Mouse (Mus musculus): ENCODE measurements around the gene Plcl2. TPM values are rescaled to one million over a fixed set of nuclear protein-coding genes. Genes with fewer than 3 reads are reported as not detected.
"Not testable (repeated sequence)": the region's sequence is repeated elsewhere in the genome, so short reads cannot be mapped to it uniquely, and the experiment has no call there.

The Plcl2 gene
- polyA plus RNA-seq, 1 experiment from 2014 or later: 4.8 TPM

- Histone ChIP-seq H3K4me3 (ENCODE audit: low read depth, low read length) (no peak overlapping the region), H3K4me2 (replicated peaks; ENCODE audit: low read depth) (no peak overlapping the region), H3K4me1 (replicated peaks; ENCODE audit: control insufficient read depth, insufficient read depth, low read length) (0 out of 2 replicates have a peak, but pooled peaks cover 2% of the 10 kb centered on the region), H3K9ac (ENCODE audit: low read depth, low read length) (no peak overlapping the region), H3K27me3 (replicated peaks; ENCODE audit: control insufficient read depth, insufficient read depth, low read length) (no peaks in the 10 kb centered on the region), H3K36me3 (ENCODE audit: control insufficient read depth, insufficient read depth) (no peaks in the 10 kb centered on the region), H3K9me3 (ENCODE audit: control insufficient read depth) (no peaks in the 10 kb centered on the region), H3K27ac (ENCODE audit: low read depth, low read length) (no peak overlapping the region)
- ATAC-seq: no peak
- no peak for TF ChIP-seq CTCF (IDR thresholded peaks at IDR 0.05; ENCODE audit: low read depth)
- 71% methylated on average over 4 of the region's 4 CpGs for WGBS
Measured at GRCm38 (mm10) chr17:50558239-50558625, 49.0 kb downstream of the Plcl2 start.

- H3K27ac ChIP-seq (ENCODE audit: low read depth, low read length): no peak overlapping the region
- no peaks in the 10 kb centered on the region for H3K9me3 ChIP-seq (ENCODE audit: control insufficient read depth)
- H3K27me3 ChIP-seq (replicated peaks; ENCODE audit: control insufficient read depth, insufficient read depth, low read length): no peaks in the 10 kb centered on the region
- 63% methylated on average over 8 of the region's 8 CpGs for WGBS
- H3K36me3 ChIP-seq (ENCODE audit: control insufficient read depth, insufficient read depth): no peaks in the 10 kb centered on the region
- TF ChIP-seq CTCF (IDR thresholded peaks at IDR 0.05; ENCODE audit: low read depth): no peak
- ATAC-seq: no peak
- H3K4me1 ChIP-seq (replicated peaks; ENCODE audit: control insufficient read depth, insufficient read depth, low read length): no peaks in the 10 kb centered on the region
- H3K9ac ChIP-seq (ENCODE audit: low read depth, low read length): no peak overlapping the region
- H3K4me3 ChIP-seq (ENCODE audit: low read depth, low read length): no peak overlapping the region
- H3K4me2 ChIP-seq (replicated peaks; ENCODE audit: low read depth): no peak overlapping the region
Measured at GRCm38 (mm10) chr17:50565376-50566123, 56.3 kb downstream of the Plcl2 start.

- WGBS: 87% methylated on average over 2 of the region's 2 CpGs
- no peaks in the 10 kb centered on the region for H3K36me3 ChIP-seq (ENCODE audit: control insufficient read depth, insufficient read depth)
Measured at GRCm38 (mm10) chr17:50568846-50569245, 59.6 kb downstream of the Plcl2 start.

GRCm38 (mm10) chr17:50570228-50570627 lies 61.0 kb downstream of the Plcl2 start:
- H3K4me1 ChIP-seq (replicated peaks; ENCODE audit: control insufficient read depth, insufficient read depth, low read length); H3K4me3 ChIP-seq (ENCODE audit: low read depth, low read length); H3K27me3 ChIP-seq (replicated peaks; ENCODE audit: control insufficient read depth, insufficient read depth, low read length); ATAC-seq; H3K27ac ChIP-seq (ENCODE audit: low read depth, low read length); H3K36me3 ChIP-seq (ENCODE audit: control insufficient read depth, insufficient read depth); H3K4me2 ChIP-seq (replicated peaks; ENCODE audit: low read depth); H3K9ac ChIP-seq (ENCODE audit: low read depth, low read length); H3K9me3 ChIP-seq (ENCODE audit: control insufficient read depth): not testable (repeated sequence)
- 95% methylated on average over 5 of the region's 5 CpGs for WGBS

More at GRCm38 (mm10) chr17:50568846-50569245, 59.6 kb downstream of the Plcl2 start:
- no peaks in the 10 kb centered on the region for H3K4me1 ChIP-seq (replicated peaks; ENCODE audit: control insufficient read depth, insufficient read depth, low read length)
- ATAC-seq: no peak
- H3K9me3 ChIP-seq (ENCODE audit: control insufficient read depth): no peaks in the 10 kb centered on the region
- no peaks in the 10 kb centered on the region for H3K27me3 ChIP-seq (replicated peaks; ENCODE audit: control insufficient read depth, insufficient read depth, low read length)
- no peak overlapping the region for H3K4me2 ChIP-seq (replicated peaks; ENCODE audit: low read depth)
- no peak overlapping the region for H3K4me3 ChIP-seq (ENCODE audit: low read depth, low read length)
- no peak overlapping the region for H3K9ac ChIP-seq (ENCODE audit: low read depth, low read length)
- TF ChIP-seq CTCF (IDR thresholded peaks at IDR 0.05; ENCODE audit: low read depth): no peak
- H3K27ac ChIP-seq (ENCODE audit: low read depth, low read length): no peak overlapping the region

GRCm38 (mm10) chr17:50570681-50571398 lies 61.6 kb downstream of the Plcl2 start:
- H3K36me3 ChIP-seq (ENCODE audit: control insufficient read depth, insufficient read depth): no peaks in the 10 kb centered on the region
- no peaks in the 10 kb centered on the region for H3K4me1 ChIP-seq (replicated peaks; ENCODE audit: control insufficient read depth, insufficient read depth, low read length)
- H3K27me3 ChIP-seq (replicated peaks; ENCODE audit: control insufficient read depth, insufficient read depth, low read length): no peaks in the 10 kb centered on the region
- H3K9ac ChIP-seq (ENCODE audit: low read depth, low read length): no peak overlapping the region
- no peak overlapping the region for H3K4me3 ChIP-seq (ENCODE audit: low read depth, low read length)
- no peak for ATAC-seq
- H3K27ac ChIP-seq (ENCODE audit: low read depth, low read length): no peak overlapping the region
- no peak for TF ChIP-seq CTCF (IDR thresholded peaks at IDR 0.05; ENCODE audit: low read depth)
- H3K9me3 ChIP-seq (ENCODE audit: control insufficient read depth): no peaks in the 10 kb centered on the region
- no peak overlapping the region for H3K4me2 ChIP-seq (replicated peaks; ENCODE audit: low read depth)
- WGBS: 78% methylated on average over 5 of the region's 5 CpGs

- 89% methylated on average over 12 of the region's 12 CpGs for WGBS
- no peak for ATAC-seq
Measured at GRCm38 (mm10) chr17:50574161-50574560, 65.0 kb downstream of the Plcl2 start.

More at GRCm38 (mm10) chr17:50574161-50574560, 65.0 kb downstream of the Plcl2 start:
- H3K4me3 ChIP-seq (ENCODE audit: low read depth, low read length): no peak overlapping the region
- TF ChIP-seq CTCF (IDR thresholded peaks at IDR 0.05; ENCODE audit: low read depth): no peak
- no peaks in the 10 kb centered on the region for H3K27me3 ChIP-seq (replicated peaks; ENCODE audit: control insufficient read depth, insufficient read depth, low read length)
- no peak overlapping the region for H3K27ac ChIP-seq (ENCODE audit: low read depth, low read length)
- no peaks in the 10 kb centered on the region for H3K9me3 ChIP-seq (ENCODE audit: control insufficient read depth)
- H3K4me2 ChIP-seq (replicated peaks; ENCODE audit: low read depth): no peak overlapping the region
- no peaks in the 10 kb centered on the region for H3K36me3 ChIP-seq (ENCODE audit: control insufficient read depth, insufficient read depth)
- no peaks in the 10 kb centered on the region for H3K4me1 ChIP-seq (replicated peaks; ENCODE audit: control insufficient read depth, insufficient read depth, low read length)
- no peak overlapping the region for H3K9ac ChIP-seq (ENCODE audit: low read depth, low read length)

Data from intestine, postnatal 0 days (tissue).